Mouse (Mus musculus) right cerebral cortex, postnatal 25 days (tissue): ENCODE results near the gene Susd1.

ENCODE experiments used
- DNase-seq: peaks from one replicate; pipeline ENCODE4 v3.0.0; 2022

Susd1 gene

GRCm38 (mm10) chr4:59336846-59337532, 101.4 kb downstream of the Susd1 start:
- DNase-seq, result no peak

- no peak for DNase-seq
Observed at GRCm38 (mm10) chr4:59336439-59336809, 102.0 kb downstream of the Susd1 start.

- no peak for DNase-seq
Observed at GRCm38 (mm10) chr4:59335616-59336438, 102.6 kb downstream of the Susd1 start.

- no peak for DNase-seq
Observed at GRCm38 (mm10) chr4:59335101-59335500, 103.3 kb downstream of the Susd1 start.

GRCm38 (mm10) chr4:59334236-59334635, 104.2 kb downstream of the Susd1 start:
- no peak for DNase-seq

- DNase-seq, result no peak
Observed at GRCm38 (mm10) chr4:59333424-59333895, 105.0 kb downstream of the Susd1 start.

GRCm38 (mm10) chr4:59332691-59333423, 105.6 kb downstream of the Susd1 start:
- no peak for DNase-seq

GRCm38 (mm10) chr4:59332089-59332488, 106.3 kb downstream of the Susd1 start:
- no peak for DNase-seq

GRCm38 (mm10) chr4:59331633-59332032, 106.8 kb downstream of the Susd1 start:
- no peak for DNase-seq

GRCm38 (mm10) chr4:59330961-59331604, 107.3 kb downstream of the Susd1 start:
- DNase-seq, result no peak

- no peak for DNase-seq
Observed at GRCm38 (mm10) chr4:59329461-59330304, 108.8 kb downstream of the Susd1 start.

GRCm38 (mm10) chr4:59328821-59329220, 109.6 kb downstream of the Susd1 start:
- no peak for DNase-seq

GRCm38 (mm10) chr4:59327986-59328385, 110.4 kb downstream of the Susd1 start:
- no peak for DNase-seq

- no peak for DNase-seq
Observed at GRCm38 (mm10) chr4:59326031-59326760, 112.2 kb downstream of the Susd1 start.

GRCm38 (mm10) chr4:59324317-59324716, 114.1 kb downstream of the Susd1 start:
- no peak for DNase-seq

GRCm38 (mm10) chr4:59323231-59323651, 115.2 kb downstream of the Susd1 start:
- DNase-seq, result no peak

GRCm38 (mm10) chr4:59322733-59323132, 115.7 kb downstream of the Susd1 start:
- DNase-seq, result no peak

GRCm38 (mm10) chr4:59322056-59322455, 116.4 kb downstream of the Susd1 start:
- no peak for DNase-seq

- no peak for DNase-seq
Observed at GRCm38 (mm10) chr4:59321181-59322008, 117.0 kb downstream of the Susd1 start.
